Mouse (Mus musculus) brain, embryonic 14.5 days (tissue): ENCODE measurements around the gene Zfpm1. TPM values are rescaled to one million over a fixed set of nuclear protein-coding genes. Genes with fewer than 3 reads are reported as not detected.

Experiments used
- DNase-seq: peaks from one replicate; pipeline ENCODE4 v3.0.0-alpha.2; 2011; ENCODE audit warnings: low read depth
- CTCF ChIP-seq: fragments of 200-500 bp; IDR thresholded peaks from 2 replicates; pipeline ENCODE4 v1.5.1; 2012; ENCODE audit warnings: inconsistent platforms, mild to moderate bottlenecking, moderate library complexity, borderline replicate concordance; ENCODE audit not compliant: insufficient read depth, insufficient read length; ENCODE audit errors: extremely low read depth
- POLR2A ChIP-seq: fragments of 200-500 bp; IDR thresholded peaks from 2 replicates; pipeline ENCODE4 v1.6.1; 2012; ENCODE audit warnings: mild to moderate bottlenecking, inconsistent platforms, borderline replicate concordance; ENCODE audit not compliant: poor library complexity, insufficient read depth, insufficient read length, severe bottlenecking; ENCODE audit errors: extremely low read depth
- polyA plus RNA-seq: library from polyadenylated mRNA; depleted of rRNA; stranded (reverse); fragments of >200 nt; gene quantifications from 2 replicates; pipeline ENCODE4 v1.2.3, GENCODE M21; 2012

Zfpm1 gene
- polyA plus RNA-seq, 1 experiment = 16.9 TPM

- TF ChIP-seq CTCF (no peak), POLR2A (no peak)
- peak; percentile 81 for DNase-seq
Measured at GRCm38 (mm10) chr8:122307836-122308235, 25.9 kb downstream of the Zfpm1 start.

- DNase-seq = no peak
- TF ChIP-seq POLR2A (no peak), CTCF (no peak)
Measured at GRCm38 (mm10) chr8:122309272-122309671, 27.3 kb downstream of the Zfpm1 start.

- TF ChIP-seq POLR2A (no peak), CTCF (no peak)
- DNase-seq = no peak
Measured at GRCm38 (mm10) chr8:122311115-122311514, 29.2 kb downstream of the Zfpm1 start.

GRCm38 (mm10) chr8:122312553-122312952 is 30.6 kb downstream of the Zfpm1 start:
- TF ChIP-seq POLR2A = no peak
- TF ChIP-seq CTCF = no peak
- DNase-seq = no peak

- no peak for TF ChIP-seq CTCF
- no peak for TF ChIP-seq POLR2A
- DNase-seq = no peak
Measured at GRCm38 (mm10) chr8:122313310-122313709, 31.4 kb downstream of the Zfpm1 start.

- no peak for DNase-seq
Measured at GRCm38 (mm10) chr8:122314899-122315496, 33.1 kb downstream of the Zfpm1 start.

GRCm38 (mm10) chr8:122316402-122316801 is 34.5 kb downstream of the Zfpm1 start:
- DNase-seq = no peak
- TF ChIP-seq POLR2A (no peak), CTCF (no peak)

More at GRCm38 (mm10) chr8:122314899-122315496, 33.1 kb downstream of the Zfpm1 start:
- TF ChIP-seq CTCF (no peak), POLR2A (no peak)

- TF ChIP-seq CTCF = no peak
- TF ChIP-seq POLR2A = no peak
- no peak for DNase-seq
Measured at GRCm38 (mm10) chr8:122317918-122318475, 36.1 kb downstream of the Zfpm1 start.

GRCm38 (mm10) chr8:122319045-122319707 is 37.2 kb downstream of the Zfpm1 start:
- no peak for DNase-seq
- no peak for TF ChIP-seq CTCF
- no peak for TF ChIP-seq POLR2A

- DNase-seq = no peak
- TF ChIP-seq CTCF (no peak), POLR2A (no peak)
Measured at GRCm38 (mm10) chr8:122319708-122320075, 37.8 kb downstream of the Zfpm1 start.

- DNase-seq = no peak
- TF ChIP-seq POLR2A = no peak
- TF ChIP-seq CTCF = no peak
Measured at GRCm38 (mm10) chr8:122320541-122320940, 38.6 kb downstream of the Zfpm1 start.

GRCm38 (mm10) chr8:122321455-122321921 is 39.5 kb downstream of the Zfpm1 start:
- no peak for TF ChIP-seq POLR2A
- no peak for TF ChIP-seq CTCF
- no peak for DNase-seq

GRCm38 (mm10) chr8:122322126-122322525 is 40.2 kb downstream of the Zfpm1 start:
- no peak for DNase-seq
- TF ChIP-seq CTCF (no peak), POLR2A (no peak)
